ENCODE assay signal across 20 mouse cellular contexts in genomic region chr1:93521491-93521890, GRCm38 (mm10). TPM values are rescaled to one million over a fixed set of nuclear protein-coding genes. Genes with fewer than 3 reads are reported as not detected.
DNase-seq lines count a peak whose midpoint lies in the region; ATAC-seq and TF ChIP-seq lines count a peak whose summit lies in the region.
"Had no signal": no experiment of that assay in that cellular context is flagged by ENCODE, and none has a peak within 500 bp of the region (broad histone marks: within the 10 kb centered on the region; RNA-seq: fewer than 3 reads in every experiment).

No protein-coding gene starts in this region.

- H3K27ac ChIP-seq in liver, embryonic 15.5 days (replicated peaks): no peak overlapping the region
- H3K27ac ChIP-seq in kidney, adult 2 months (ENCODE audit: insufficient read depth, low read depth, low read length): no peak overlapping the region
- no peak overlapping the region for H3K27ac ChIP-seq in thymus, adult 2 months (ENCODE audit: control insufficient read depth, insufficient read depth, low read length)
- H3K27ac ChIP-seq in stomach, postnatal 0 days (replicated peaks): no peak overlapping the region
- H3K27ac ChIP-seq: forebrain, embryonic 13.5 days; heart, embryonic 15.5 days; hindbrain, embryonic 14.5 days; layer of hippocampus, adult 2 months; midbrain, embryonic 13.5 days had no signal

- no peak for TF ChIP-seq EP300 in stomach, postnatal 0 days (optimal IDR thresholded peaks at IDR 0.05)

- 63% methylated on average over 2 of the region's 2 CpGs for WGBS in liver, embryonic 15.5 days (ENCODE audit: insufficient replicate concordance)
- 59% methylated on average over 2 of the region's 2 CpGs for WGBS in kidney, adult 2 months
- WGBS in thymus, adult 2 months: 93% methylated on average over 2 of the region's 2 CpGs
- WGBS in stomach, postnatal 0 days: 67% methylated on average over 2 of the region's 2 CpGs

- H3K9ac ChIP-seq in liver, embryonic 15.5 days: no peak overlapping the region
- H3K9ac ChIP-seq in stomach, postnatal 0 days (ENCODE audit: low read length): no peak overlapping the region
- H3K9ac ChIP-seq: forebrain, embryonic 13.5 days; heart, embryonic 15.5 days; hindbrain, embryonic 14.5 days; midbrain, embryonic 13.5 days had no signal

- peak; percentile 25; the same call in 1 of the 2 replicates for ATAC-seq in liver, embryonic 15.5 days (ENCODE audit: insufficient read depth)
- ATAC-seq in stomach, postnatal 0 days (ENCODE audit: low FRiP score, low TSS enrichment): no peak
- ATAC-seq: forebrain, embryonic 13.5 days; inflammation-experienced regulatory T-cells, adult 6 months; midbrain, embryonic 13.5 days had no signal

- no peak for TF ChIP-seq POLR2A in kidney, adult 2 months (IDR thresholded peaks at IDR 0.05; ENCODE audit: low read depth, low read length)
- no peak for TF ChIP-seq POLR2A in thymus, adult 2 months (IDR thresholded peaks at IDR 0.05; ENCODE audit: control insufficient read depth, extremely low read depth, insufficient read depth, low read length, poor library complexity)

- TF ChIP-seq CTCF in kidney, adult 2 months (conservative IDR thresholded peaks at IDR 0.05; ENCODE audit: insufficient read depth, insufficient read length, low read depth, low read length): no peak
- no peak for TF ChIP-seq CTCF in thymus, adult 2 months (IDR thresholded peaks at IDR 0.05; ENCODE audit: borderline replicate concordance, control insufficient read depth, extremely low read depth, insufficient read depth, low read length, poor library complexity)
- no peak for TF ChIP-seq CTCF in stomach, postnatal 0 days (IDR thresholded peaks at IDR 0.05; ENCODE audit: low read depth)

- H3K4me2 ChIP-seq in liver, embryonic 15.5 days: no peak overlapping the region
- no peak overlapping the region for H3K4me2 ChIP-seq in stomach, postnatal 0 days (replicated peaks; ENCODE audit: low read depth)
- H3K4me2 ChIP-seq: forebrain, embryonic 13.5 days; heart, embryonic 15.5 days; hindbrain, embryonic 14.5 days; midbrain, embryonic 13.5 days had no signal

- DNase-seq in liver: no peak
- peak; percentile 53 for DNase-seq in kidney, adult 2 months
- DNase-seq in kidney, postnatal 10 days: peak; percentile 31
- DNase-seq in thymus, adult 2 months: no peak
- no peak for DNase-seq in gastrocnemius, postnatal 14 days
- DNase-seq in stomach, postnatal 0 days (ENCODE audit: low spot score): no peak
- DNase-seq: adrenal gland, postnatal 36 days; cerebellum, adult 9-10 months; heart, postnatal 4 days; lung, adult 2 months; right cerebral cortex, postnatal 14 days; thymus, adult 18-20 months; thymus, postnatal 4 days had no signal

- intact Hi-C loops in gastrocnemius, postnatal 14 days (cut with DNase I; ENCODE audit: low total_unique reads): no loop called here

- no peak overlapping the region for H3K4me3 ChIP-seq in liver, embryonic 15.5 days (replicated peaks)
- H3K4me3 ChIP-seq in kidney, adult 2 months (ENCODE audit: insufficient read depth, low read depth, low read length): no peak overlapping the region
- no peak overlapping the region for H3K4me3 ChIP-seq in thymus, adult 2 months (ENCODE audit: control insufficient read depth, insufficient read depth, low read length)
- H3K4me3 ChIP-seq in stomach, postnatal 0 days (ENCODE audit: low read depth, low read length): no peak overlapping the region
- H3K4me3 ChIP-seq: forebrain, embryonic 13.5 days; heart, embryonic 15.5 days; layer of hippocampus, adult 2 months; midbrain, embryonic 13.5 days had no signal

- no peaks in the 10 kb centered on the region for H3K27me3 ChIP-seq in liver, embryonic 15.5 days
- H3K27me3 ChIP-seq in kidney, adult 2 months (replicated peaks; ENCODE audit: control insufficient read depth, insufficient read depth, low read length): no peaks in the 10 kb centered on the region
- no peaks in the 10 kb centered on the region for H3K27me3 ChIP-seq in thymus, adult 2 months (ENCODE audit: control insufficient read depth, insufficient read depth, low read length)
- H3K27me3 ChIP-seq in stomach, postnatal 0 days (ENCODE audit: control insufficient read depth, insufficient read depth, low read length): no peaks in the 10 kb centered on the region
- H3K27me3 ChIP-seq: forebrain, embryonic 13.5 days; heart, embryonic 15.5 days; midbrain, embryonic 13.5 days had no signal

- H3K9me3 ChIP-seq in liver, embryonic 15.5 days (replicated peaks): no peaks in the 10 kb centered on the region
- H3K9me3 ChIP-seq in stomach, postnatal 0 days (ENCODE audit: control insufficient read depth, low read length): no peaks in the 10 kb centered on the region
- H3K9me3 ChIP-seq: forebrain, embryonic 13.5 days; heart, embryonic 15.5 days; midbrain, embryonic 13.5 days had no signal

- H3K36me3 ChIP-seq in liver, embryonic 15.5 days (replicated peaks): no peaks in the 10 kb centered on the region
- H3K36me3 ChIP-seq in kidney, adult 2 months (ENCODE audit: control insufficient read depth, insufficient read depth, low read length): no peaks in the 10 kb centered on the region
- no peaks in the 10 kb centered on the region for H3K36me3 ChIP-seq in thymus, adult 2 months (ENCODE audit: control insufficient read depth, insufficient read depth, low read length)
- no peaks in the 10 kb centered on the region for H3K36me3 ChIP-seq in stomach, postnatal 0 days (ENCODE audit: control insufficient read depth, insufficient read depth, low read length)
- H3K36me3 ChIP-seq: heart, embryonic 15.5 days; midbrain, embryonic 13.5 days had no signal

- H3K4me1 ChIP-seq in liver, embryonic 15.5 days (replicated peaks): no peaks in the 10 kb centered on the region
- peaks cover 9% of the 10 kb centered on the region for H3K4me1 ChIP-seq in kidney, adult 2 months (ENCODE audit: control insufficient read depth, insufficient read depth, low read length)
- no peaks in the 10 kb centered on the region for H3K4me1 ChIP-seq in thymus, adult 2 months (replicated peaks; ENCODE audit: control insufficient read depth, insufficient read depth, low read length)
- no peaks in the 10 kb centered on the region for H3K4me1 ChIP-seq in stomach, postnatal 0 days (replicated peaks; ENCODE audit: control insufficient read depth, insufficient read depth)
- H3K4me1 ChIP-seq: forebrain, embryonic 13.5 days; heart, embryonic 15.5 days; midbrain, embryonic 13.5 days had no signal

RNA-seq across cellular contexts. Expression of gene Farp2, which starts 9.6 kb away (rescaled TPM):
- polyA plus RNA-seq in liver, embryonic 15.5 days (2015; fragmentation: Nextera tagmentation; extraction: Ambion mirVana): 1.2 and 1.6 TPM in 2 replicates
- 10.4 and 12.5 TPM in 2 replicates for polyA plus RNA-seq in kidney, adult 2 months (2012; rRNA removed)
- polyA plus RNA-seq in thymus, adult 2 months (2012; rRNA removed): 1.7 and 2.1 TPM in 2 replicates
- total RNA-seq in gastrocnemius, postnatal 14 days (2021): 10 to 100 TPM; 11.5 to 14.4 TPM
- polyA plus RNA-seq in stomach, postnatal 0 days (2015; fragmentation: Nextera tagmentation; extraction: Ambion mirVana): 2.9 and 3.0 TPM in 2 replicates

RNA-seq across cellular contexts. Expression of gene Hdlbp, which starts 42.9 kb away (rescaled TPM):
- 69.2 and 73.6 TPM in 2 replicates for polyA plus RNA-seq in liver, embryonic 15.5 days (2015; fragmentation: Nextera tagmentation; extraction: Ambion mirVana)
- 95.0 and 97.8 TPM in 2 replicates for polyA plus RNA-seq in kidney, adult 2 months (2012; rRNA removed)
- polyA plus RNA-seq in thymus, adult 2 months (2012; rRNA removed): 52.3 and 53.4 TPM in 2 replicates
- total RNA-seq in gastrocnemius, postnatal 14 days (2021): 100 to 1,000 TPM; 220 to 231 TPM
- polyA plus RNA-seq in stomach, postnatal 0 days (2015; fragmentation: Nextera tagmentation; extraction: Ambion mirVana): 106 and 155 TPM in 2 replicates

Comparison
In these comparisons a context has a peak if more than half of its experiments do, and no peak if none do; other contexts are left out.
1. DNase-seq: peak in kidney, adult 2 months (single experiment) and kidney, postnatal 10 days (single experiment); none in liver (single experiment), thymus, adult 2 months (single experiment), gastrocnemius, postnatal 14 days (single experiment) and stomach, postnatal 0 days (single experiment).